Mouse (Mus musculus): ENCODE data around the gene Gpr62.
"Not testable (repeated sequence)": the region's sequence is repeated elsewhere in the genome, so short reads cannot be mapped to it uniquely, and the experiment has no call there.

Gpr62 gene

DNA sequence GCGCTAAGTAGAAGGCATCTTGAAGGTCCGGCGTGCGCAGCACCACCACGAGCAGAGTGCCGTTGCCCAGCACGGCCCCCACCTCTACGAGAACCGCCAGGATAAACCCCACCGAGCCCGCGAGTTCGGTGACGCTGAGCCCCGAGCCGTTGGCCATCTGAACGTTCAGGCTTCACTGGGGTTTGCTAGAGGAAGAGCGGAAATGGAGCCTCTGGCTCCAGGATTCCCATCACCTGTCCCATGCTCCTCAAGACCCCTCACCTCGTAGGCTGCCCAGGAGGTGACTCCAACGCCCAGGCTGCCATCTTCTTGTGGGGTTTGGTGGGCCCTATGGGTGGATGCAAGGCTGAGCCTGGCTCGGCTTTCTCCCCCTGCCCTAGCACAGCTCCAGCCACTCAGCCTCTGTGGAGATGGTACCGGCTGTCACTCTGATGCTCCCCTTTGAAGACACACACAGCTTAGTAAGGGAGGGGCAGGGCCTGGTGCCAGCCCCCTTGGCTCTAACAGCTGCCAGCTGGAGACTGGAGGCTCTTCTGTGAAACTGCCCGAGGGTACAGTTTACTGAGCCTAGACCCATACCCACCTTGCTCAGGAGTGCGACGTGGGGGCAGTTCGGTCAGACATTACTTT is at the start of gene Gpr62:
Gene Gpr62 (minus strand): TSS at position 368 of the 630 bp plus-strand sequence.
- no peak for DNase-seq (ENCODE audit: low read depth, low spot score)

DNA sequence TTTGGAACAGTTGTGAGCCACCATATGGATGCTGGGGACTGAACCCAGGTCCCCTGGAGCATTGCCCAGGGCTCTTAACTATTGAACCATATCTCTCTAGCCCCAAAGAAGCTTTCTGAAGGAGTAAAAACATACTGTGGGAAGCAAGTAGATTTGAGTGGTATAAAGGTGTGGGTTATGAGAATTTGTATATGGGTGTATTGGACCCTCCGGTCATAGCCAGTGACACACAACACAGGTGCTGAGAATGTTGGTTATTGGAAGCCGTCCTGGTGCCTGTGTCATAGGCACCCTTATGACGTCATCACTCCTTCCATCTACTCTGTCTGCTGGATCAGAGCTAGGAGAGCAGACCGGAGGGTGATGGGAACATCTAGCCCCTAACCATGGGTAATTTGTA is 48.5 kb upstream of the Gpr62 start, which contains the start of gene Iqcf5:
Gene Iqcf5 (plus strand): TSS at position 301 of the 400 bp plus-strand sequence.
- DNase-seq (ENCODE audit: low read depth, low spot score) = no peak

DNA sequence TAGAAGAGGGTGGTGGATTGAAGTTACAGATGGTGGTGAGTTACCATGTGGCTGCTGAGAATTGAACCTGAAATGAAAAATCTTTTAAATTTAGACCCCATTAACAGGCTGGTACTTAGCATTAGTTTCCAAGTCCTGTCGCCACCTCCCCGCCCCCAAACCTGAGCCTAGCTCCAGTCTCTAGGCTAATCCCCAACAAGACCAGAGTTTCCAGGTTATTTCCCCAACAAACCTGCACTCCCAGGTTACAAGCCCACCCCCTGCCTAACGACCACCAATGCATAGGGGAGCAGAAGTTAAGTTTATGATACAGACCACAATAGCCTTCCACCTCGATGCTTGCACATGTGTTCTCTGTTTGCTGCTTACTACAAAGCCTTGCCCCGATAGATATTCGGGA is 47.8 kb upstream of the Gpr62 start:
- no peak for DNase-seq (ENCODE audit: low read depth, low spot score)

DNA sequence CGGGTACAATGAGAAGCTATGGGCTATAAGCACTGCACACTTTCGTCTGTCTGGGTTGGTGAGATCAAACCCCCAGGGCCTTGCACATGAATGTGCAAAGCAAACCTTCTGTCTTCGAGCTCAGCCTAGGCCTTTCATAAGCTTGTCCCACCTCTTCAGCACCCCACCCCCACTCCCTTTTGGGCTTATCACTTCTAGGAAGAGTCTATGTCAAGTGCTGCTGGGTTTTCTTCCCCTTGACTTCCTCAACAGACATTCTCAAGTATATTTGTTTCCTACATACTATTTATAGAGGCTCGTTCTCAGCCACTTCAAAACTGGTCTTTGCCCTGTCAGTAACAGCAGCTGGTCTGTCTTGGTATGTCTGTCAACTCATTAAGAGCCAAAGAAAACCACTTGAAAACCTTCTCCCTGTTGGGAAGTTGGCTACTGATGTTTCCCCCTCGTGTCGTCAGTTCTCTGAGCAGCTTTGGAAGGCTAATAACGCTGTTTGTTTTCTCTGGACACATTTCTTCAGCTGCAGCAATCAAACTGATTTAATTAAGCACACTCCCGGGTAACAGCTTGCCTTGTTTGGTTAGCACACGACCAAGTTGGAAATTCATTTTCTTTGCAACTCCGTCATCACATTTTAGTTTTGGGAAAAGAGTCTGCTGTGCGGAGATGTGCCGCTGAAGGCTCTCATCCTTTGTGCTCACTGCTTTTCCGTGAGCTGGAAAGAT is 47.2 kb upstream of the Gpr62 start:
- no peak for DNase-seq (ENCODE audit: low read depth, low spot score)

DNA sequence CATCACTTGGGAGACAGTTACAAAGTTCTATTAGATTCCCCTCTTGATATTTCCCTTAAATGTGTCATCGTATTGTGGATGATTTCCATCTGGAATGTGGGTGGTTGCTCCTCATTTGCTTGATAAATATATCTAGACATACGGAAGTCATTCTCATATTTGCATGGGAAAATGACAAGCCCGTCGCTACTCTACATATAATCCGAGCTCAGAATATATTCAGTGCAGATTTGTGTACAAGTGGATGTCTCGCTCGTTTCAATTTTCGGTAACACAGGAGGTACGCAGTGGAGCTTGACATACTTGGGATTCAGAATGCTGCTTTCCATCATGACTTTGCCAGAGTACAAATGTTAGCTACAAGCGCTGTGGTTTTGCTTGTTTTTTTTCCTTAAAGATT is 43.6 kb upstream of the Gpr62 start:
- no peak for DNase-seq (ENCODE audit: low read depth, low spot score)

DNA sequence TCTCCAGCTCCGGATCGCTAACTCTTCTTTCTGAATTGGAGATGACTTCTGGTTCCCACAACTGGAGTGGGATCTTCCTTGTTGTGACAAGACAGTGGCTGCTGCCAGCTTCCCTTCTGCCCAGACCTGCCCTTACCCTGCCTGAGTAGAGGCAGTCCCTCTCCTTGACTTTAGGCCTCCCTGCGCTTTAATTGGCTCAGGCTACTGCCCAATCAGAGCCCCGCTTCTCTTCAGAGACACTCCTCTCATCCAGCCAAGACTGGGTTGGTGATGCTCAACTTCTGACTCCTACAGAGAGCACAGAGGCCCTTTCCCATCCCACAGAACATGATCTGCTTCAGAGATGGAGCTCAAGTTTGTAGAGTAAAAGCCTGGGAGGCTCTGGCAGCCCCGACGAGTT is 38.5 kb upstream of the Gpr62 start:
- DNase-seq (ENCODE audit: low read depth, low spot score) = no peak

DNA sequence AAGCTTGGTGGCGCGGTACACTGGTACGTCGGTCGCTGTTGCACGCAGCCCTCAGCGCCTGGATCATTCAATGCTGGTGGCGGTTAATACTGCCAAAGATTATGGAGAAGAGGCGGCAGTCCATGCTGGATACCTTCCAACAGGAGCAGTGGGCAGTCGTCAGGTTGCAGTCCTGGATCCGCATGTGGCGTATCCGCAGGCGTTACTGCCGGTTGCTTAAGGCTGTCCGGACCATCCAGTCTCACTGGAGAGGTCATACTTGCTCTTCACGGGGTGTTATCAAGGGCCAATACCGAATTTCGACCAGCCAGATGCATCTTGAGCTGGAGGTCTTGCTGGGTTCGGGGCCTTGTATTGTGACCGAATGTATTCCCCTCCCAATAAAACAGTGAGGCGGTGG is 36.1 kb upstream of the Gpr62 start:
- no peak for DNase-seq (ENCODE audit: low read depth, low spot score)

DNA sequence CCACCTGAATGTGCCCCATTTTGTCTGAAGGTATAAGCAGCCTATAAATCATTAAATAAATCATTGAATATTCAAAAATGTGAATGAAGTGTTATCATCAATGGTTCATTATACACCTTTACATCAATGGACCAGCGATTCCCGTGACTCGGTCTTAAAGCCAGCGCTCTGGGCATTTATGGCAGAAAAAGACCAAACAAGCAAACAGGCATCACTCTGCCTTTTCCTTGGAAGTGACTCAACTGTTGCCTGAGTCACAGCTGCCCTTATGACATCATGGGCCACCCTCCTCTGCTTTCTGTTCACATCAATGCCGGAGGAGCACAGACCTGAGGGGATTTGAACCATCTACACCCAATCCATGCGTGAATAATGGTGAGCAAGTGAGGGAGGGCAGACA is 33.9 kb upstream of the Gpr62 start, which contains the start of gene Iqcf1:
Gene Iqcf1 (plus strand): TSS at position 301 of the 400 bp plus-strand sequence.
- no peak for DNase-seq (ENCODE audit: low read depth, low spot score)

DNA sequence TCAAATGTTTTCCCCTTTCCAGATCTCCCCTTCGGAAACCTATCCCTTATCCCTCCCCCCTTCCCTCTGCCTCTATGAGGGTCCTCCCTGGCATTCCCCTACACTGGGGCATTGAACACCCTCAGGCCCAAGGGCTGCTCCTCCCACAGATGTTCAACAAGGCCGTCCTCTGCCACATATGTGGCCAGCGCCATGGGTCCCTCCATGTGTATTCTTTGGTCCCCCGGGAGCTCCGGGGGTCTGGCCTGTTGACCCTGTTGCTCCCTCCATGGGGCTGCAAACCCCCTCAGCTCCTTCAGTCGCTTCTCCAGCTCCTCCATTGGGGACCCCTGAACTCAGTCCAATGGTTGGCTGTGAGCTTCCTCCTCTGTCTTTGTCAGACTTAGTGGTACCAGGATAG is 21.9 kb upstream of the Gpr62 start:
- DNase-seq (ENCODE audit: low read depth, low spot score) = not testable (repeated sequence)

DNA sequence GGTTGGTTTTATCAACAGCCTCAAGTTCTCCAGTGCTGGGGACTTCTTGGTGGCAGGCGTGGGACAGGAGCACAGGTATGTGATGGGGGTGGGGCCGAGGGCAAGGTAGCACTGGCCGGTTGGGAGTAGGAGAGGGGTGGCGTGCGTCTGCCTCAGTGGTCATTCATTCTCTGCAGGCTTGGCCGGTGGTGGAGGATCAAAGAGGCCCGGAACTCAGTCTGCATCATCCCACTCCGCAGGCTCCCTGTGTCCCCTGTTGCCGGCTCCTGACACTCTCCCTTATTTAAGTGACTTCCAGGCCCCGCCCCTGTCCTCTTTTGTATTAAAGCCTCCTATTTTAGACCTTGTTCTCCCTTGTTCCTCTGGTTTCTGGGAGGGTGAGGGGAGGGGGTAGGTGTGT is 19.3 kb upstream of the Gpr62 start:
- no peak for DNase-seq (ENCODE audit: low read depth, low spot score)

DNA sequence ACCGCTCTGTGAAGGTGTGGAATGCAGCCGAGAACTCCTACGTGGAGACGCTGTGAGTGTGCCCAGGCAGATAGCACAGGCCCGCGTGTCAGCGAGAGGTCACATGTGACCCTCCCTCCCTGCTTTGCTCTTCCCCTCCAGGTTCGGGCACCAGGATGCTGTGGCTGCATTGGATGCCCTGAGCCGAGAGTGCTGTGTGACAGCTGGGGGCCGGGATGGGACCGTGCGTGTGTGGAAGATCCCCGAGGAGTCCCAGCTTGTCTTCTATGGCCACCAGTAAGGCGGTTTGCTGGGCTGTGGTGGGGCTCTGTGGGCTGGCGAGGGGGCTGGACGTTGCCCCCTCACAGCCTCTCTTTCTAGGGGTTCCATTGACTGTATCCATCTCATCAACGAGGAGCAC is 17.9 kb upstream of the Gpr62 start:
- no peak for DNase-seq (ENCODE audit: low read depth, low spot score)

DNA sequence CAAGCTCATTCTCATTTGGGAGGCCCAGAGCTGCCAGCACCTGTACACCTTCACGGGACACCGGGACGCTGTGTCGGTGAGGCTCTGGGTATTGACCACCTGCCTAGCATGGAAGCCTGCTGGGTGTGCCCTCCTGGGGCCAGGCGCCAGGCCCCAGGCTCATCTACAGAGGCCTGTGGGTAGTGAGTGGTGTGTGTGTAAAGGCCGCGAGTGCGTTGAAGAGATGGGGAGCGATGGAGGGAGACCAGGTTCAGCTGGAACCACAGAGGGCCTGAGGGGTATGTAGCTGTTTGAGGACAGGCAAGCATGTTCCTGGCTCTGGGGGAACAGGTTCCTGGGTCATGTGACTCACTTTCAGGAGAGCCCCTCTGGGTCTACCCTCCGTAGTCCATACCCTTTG is 17.4 kb upstream of the Gpr62 start:
- no peak for DNase-seq (ENCODE audit: low read depth, low spot score)

DNA sequence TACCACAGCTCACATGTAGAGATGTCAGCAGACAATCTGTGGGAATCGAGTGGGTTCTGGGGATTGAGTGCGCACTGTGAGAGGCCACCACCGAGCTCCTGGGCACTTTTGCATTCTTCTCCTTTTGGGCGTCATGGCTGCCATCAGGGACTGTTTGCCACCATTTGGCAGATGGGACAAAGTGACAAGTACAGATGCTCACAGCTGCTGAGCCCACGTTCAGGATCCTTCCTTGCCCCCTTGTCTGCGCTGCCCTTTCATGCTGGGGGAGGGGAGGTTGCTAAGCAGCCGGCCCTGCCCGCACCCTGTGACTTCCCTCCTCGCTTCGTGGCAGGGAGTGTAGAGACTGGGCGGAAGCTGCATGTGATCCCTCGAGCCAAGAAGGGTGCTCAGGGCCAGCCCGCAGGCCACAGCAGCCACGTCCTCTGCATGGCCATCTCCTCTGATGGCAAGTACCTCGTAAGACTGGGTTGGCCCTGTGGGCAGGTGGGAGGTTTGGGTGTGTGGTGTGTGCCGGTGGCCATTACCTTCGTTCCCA is 16.9 kb upstream of the Gpr62 start:
- DNase-seq (ENCODE audit: low read depth, low spot score) = no peak

DNA sequence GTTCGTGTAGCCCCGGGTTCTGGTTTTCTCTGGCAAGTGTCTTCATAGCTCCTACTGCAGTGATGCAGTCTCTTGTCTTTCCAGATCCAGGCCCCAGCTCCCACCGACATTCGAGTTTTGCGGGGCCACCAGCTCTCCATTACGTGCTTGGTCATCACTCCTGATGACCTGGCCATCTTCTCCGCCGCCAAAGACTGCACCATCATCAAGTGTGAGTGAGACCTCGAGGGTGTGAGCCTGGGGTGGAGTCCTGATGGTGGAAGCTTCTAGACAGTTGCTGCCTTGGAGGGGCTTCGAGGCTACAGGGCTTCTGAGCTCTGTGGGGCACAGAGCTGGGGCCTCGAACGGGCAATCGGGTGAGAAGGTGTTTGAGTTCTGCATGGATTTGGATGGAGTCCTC is 15.9 kb upstream of the Gpr62 start:
- DNase-seq (ENCODE audit: low read depth, low spot score) = no peak

DNA sequence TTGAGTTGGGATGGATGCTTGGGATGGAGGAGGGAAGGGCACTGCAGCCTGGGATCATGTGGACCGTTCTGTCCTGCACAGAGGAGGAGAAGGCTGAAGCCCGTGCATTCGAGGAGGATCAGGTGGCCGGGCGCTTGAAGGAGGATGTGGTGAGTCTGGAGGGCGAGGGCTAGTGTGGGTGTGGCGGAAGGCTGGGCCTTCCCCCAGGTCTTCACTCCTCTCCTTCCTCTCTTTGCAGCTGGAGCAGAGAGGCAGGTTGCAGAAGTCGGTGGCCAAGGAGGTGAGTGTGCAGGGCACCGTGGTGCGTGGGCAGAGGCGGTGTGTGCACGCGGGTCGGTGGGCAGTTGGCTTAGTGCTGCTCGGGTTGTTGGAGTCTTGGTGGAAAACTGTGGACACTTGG is 15.3 kb upstream of the Gpr62 start:
- peak; percentile 30 for DNase-seq (ENCODE audit: low read depth, low spot score)

DNA sequence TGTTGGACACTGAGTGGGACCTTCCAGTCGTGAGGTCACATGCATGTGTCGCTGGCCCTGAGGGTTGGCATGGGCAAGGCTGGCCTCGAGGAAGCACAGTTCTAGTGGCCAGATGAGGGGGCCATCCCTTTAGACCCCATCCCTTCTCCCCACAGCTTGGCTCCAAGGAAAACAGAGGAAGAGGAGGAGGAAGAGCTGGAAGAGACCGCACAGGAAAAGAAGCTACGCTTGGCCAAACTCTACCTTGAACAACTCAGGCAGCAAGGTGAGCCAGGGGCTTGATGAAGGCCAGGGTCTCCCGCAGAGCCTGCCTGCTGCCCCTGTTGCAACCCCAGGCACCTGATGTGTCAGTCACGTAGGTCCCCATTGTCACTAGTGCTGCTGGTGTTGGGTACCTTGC is 14.8 kb upstream of the Gpr62 start:
- DNase-seq (ENCODE audit: low read depth, low spot score) = no peak

DNA sequence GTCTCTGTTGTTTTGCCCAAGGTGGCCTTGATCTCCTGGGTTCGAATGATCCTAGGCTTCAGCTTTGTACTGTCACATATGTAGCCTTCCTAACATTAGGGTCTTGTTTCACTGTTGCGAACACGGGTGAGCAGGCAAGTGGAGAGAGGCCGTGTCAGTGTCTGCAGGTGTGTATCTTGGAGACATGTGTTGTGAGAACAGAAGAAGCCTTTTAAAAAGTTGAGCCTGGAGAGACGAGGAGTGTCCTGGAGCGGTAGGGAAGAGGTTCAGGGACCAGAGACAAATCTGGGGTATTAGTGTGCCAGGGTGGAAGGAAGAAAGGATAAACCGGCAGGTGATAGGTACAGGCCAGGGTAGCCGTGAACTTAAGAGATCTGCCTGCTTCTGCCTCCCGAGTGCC is 12.4 kb upstream of the Gpr62 start:
- no peak for DNase-seq (ENCODE audit: low read depth, low spot score)

DNA sequence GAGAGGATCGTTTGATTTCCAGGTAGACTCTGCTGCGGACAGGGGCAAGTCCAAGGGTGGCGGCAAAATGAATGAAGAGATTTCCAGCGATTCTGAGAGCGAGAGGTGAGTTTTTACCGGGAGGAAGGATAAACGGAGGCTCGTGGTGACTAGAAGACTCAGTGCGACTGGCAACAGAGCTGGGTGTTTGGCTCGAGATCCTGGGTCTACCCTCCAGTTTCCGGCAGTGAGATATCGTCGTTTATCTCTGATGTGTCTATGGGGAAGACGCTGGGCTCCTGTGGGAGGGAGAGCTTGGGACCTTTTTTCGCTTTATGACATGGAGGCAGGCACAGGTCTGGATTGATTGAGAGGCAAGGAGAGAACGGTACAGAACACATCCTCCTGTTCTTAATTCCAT is 11.9 kb upstream of the Gpr62 start:
- peak; percentile 31 for DNase-seq (ENCODE audit: low read depth, low spot score)

DNA sequence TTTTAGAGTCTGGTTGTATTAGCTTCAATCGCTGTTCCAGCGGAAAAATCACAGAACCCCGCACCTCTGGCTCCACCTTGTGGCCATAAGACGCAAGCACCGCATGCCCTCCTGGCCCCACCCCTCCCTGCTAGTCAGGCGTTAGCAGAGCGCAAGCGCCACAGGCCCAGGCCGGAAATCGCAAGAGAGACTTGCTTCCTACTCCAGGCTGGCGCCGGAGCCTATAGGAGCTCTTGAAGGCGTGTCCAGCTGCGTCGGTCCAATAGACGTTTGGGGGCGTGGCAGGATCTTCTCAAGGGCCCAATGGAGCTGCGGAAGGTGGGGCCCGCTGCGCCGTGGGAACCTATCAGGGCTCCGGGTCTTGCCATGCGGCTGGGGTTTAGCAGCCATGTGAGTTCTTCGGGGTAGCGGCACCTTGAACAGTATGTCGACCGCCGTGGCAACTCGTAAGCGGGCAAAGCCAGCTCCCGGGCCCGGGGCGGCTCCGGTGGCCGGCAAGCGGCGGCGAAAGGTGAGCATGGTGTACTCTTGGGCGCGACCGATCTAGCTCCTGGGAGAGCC is 11.3 kb upstream of the Gpr62 start, which contains the start of gene Parp3:
Gene Parp3 (minus strand): TSS at position 26 of the 561 bp plus-strand sequence.
- peak; percentile 100 for DNase-seq (ENCODE audit: low read depth, low spot score)

DNA sequence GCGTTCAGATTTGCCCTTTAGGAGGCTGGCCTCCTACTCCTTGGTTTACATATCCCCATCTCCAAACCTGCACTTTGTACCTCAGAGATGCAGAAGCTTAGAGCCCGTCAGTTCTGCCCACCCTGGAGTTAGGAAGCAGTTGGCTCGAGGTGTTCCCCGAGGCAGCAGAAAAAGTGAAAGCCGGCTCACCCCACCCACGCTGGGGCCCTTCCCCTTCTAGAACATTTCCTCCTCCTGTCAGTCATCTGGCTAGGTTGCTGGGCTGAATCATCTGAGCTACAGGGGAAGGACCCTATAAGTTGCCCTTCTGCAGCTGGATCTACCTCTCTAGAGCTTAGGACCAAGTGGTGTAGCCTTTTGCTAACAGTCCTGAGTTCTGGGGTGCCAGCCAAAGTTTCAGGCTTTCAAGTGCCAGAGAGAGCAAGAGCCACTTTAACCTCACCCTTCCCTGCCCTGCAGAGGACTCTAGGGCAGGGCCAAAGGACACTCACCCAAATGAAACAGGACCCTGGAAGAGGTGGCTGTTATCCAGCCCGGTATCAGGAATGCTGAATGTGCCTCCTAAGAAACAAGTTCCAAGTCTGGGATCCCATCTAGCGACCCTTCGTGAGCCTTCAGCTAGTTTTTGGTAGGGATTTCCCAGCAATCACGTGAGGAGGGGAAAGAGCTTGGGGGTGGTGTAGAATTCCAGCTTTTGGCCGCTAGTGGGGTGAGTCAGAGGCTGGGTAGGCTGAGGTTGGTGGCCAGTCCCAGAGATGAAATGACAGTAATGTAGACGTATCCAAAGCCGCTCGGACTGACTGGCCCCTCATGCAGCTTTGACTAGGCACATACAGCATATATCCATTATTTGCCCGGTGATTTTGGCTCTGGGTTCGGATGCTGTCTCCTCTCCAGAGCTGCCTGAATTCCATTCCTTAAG is 10.5 kb upstream of the Gpr62 start:
- peak; percentile 78 for DNase-seq (ENCODE audit: low read depth, low spot score)

DNA sequence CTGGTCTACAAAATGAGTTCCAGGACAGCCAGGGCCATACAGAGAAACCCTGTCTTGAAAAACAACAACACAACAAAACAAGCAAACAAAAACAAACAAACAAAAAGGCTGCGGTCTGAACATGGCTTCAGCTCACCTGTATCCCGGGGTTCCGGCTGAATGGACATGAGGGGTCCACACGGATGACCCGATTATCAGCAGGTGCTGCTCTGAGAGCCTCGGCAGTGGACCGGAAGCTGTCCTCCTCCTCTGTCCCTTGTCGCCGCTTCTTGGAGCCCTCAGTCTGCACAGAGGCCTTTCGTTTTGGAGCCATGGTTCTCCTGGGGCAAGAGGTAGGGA is 9.9 kb upstream of the Gpr62 start, which contains the start of gene Rrp9:
Gene Rrp9 (plus strand): TSS at position 301 of the 339 bp plus-strand sequence.
- no peak for DNase-seq (ENCODE audit: low read depth, low spot score)

DNA sequence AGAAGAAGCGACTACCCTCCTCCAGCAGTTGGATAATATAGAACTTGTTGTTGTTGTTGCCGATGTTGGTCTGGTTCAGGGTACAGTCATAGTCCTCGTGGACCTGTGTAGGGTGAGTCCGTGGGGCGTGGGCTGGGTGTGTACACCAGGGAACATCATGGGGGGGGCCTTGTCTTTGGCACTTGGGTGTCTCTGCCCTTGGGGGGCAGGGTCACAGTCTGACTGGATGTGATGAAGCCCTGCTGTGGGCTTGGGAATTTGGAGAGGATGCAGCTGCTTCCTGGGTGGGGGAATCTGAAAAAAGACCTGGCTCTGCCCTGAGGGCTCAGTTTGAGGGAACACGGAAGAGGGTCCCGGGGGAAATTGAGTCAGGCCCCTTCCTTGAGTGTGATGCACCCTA is 9.3 kb upstream of the Gpr62 start:
- peak; percentile 15 for DNase-seq (ENCODE audit: low read depth, low spot score)

Measured in CD4-positive helper T cell, adult 2 months (primary cell).